Mouse (Mus musculus): ENCODE data around the gene Cib3. TPM values are rescaled to one million over a fixed set of nuclear protein-coding genes. Genes with fewer than 3 reads are reported as not detected.

Gene Cib3
- total and polyA plus RNA-seq, 3 experiments, result not detected

DNA sequence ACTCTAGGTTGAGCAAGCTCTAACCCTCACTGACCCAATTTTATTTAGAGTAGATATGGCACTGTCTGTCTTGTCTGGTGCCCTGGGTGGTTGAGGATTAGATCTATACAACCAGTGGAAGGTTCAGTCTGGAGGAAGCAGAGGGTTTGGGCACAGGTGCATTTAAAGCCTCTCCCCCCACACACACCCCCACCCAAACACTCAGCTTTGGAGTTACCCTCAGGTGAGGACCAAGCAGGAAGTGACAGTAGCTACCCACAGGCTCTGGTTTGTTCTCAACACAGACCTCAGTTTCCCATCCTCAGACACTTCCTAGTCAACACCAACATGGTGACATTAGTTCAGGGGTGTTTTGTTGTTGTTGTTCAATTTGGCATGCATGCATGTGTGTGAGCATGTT is 49.8 kb downstream of the Cib3 start (continued):
- TF ChIP-seq MAZ (IDR thresholded peaks at IDR 0.05; ENCODE audit: low read depth, low read length) (no peak), RAD21 (IDR thresholded peaks at IDR 0.05; ENCODE audit: low read depth, low read length) (no peak)

DNA sequence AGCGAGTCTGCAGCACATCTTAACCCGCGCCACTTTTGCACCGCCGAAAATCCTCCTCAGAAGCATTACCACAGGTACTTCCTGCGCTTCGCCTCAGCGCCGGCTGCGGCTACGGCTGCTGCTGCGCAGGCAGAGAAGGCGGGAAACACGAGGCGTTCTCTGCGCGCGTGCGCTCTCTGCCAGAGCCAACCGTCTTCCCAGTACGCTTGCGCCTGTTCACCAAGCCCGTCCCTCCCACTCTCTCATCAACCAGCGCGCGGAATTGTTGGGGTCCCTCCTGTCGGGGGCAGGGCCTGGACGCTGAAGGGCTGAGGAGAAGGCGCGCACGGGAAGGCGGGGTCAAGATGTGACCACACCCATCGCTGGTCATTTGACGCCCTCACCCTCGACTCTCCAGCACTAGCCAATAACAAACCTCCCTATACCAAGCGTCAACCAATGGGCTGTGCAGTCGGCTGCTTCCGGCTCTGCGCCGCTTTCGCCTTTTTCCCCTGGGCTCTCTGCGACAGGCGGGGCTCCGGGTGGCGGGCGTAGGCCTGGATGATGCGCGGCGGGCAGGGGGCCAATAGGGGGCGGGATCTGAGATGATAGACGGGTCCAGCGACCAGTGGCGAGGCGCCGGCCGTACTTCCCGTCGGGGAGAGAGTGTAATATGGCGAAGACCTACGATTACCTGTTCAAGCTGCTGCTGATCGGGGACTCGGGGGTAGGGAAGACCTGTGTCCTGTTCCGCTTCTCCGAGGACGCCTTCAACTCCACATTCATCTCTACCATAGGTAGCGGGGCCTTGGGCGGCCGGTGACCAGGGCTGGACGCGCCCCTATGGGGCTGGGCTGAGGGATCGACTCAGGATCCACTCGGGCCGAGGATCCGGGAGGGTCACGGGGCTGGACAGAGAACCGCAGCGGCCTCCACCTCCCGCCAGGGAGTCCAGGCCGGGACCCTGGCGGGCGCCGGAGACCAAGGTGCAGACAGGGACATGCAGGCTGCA is 51.6 kb downstream of the Cib3 start, which contains the start of gene Rab8a:
TSS of gene Rab8a (plus strand) at position 494 of the 991 bp plus-strand sequence.
- H3K9ac ChIP-seq (ENCODE audit: control insufficient read depth, low read depth, low read length, poor library complexity, severe bottlenecking), result peak within 1 kb of the TSS; percentile 95
- H3K4me1 ChIP-seq (ENCODE audit: control insufficient read depth in 1 of 2, insufficient read depth in 2 of 2, low read length in 2 of 2), result peaks cover 2 to 15% of the 10 kb centered on the region in 2 experiments
- DNase-seq (ENCODE audit: low read depth, low spot score), result peak; percentile 99
- peak within 1 kb of the TSS; percentile 99 for H3K27ac ChIP-seq (ENCODE audit: control insufficient read depth, low read depth, low read length)
- no peaks in the 10 kb centered on the region for H3K27me3 ChIP-seq (ENCODE audit: control insufficient read depth in 1 of 2, insufficient read depth in 2 of 2, low read length in 2 of 2)
- peaks cover 31% of the 10 kb centered on the region for H3K79me2 ChIP-seq (ENCODE audit: control insufficient read depth, insufficient read depth, low read length, poor library complexity)
- peak within 1 kb of the TSS; percentile 95 for H3K4me3 ChIP-seq (ENCODE audit: control insufficient read depth in 1 of 2, insufficient read depth in 1 of 2, low read depth in 2 of 2, low read length in 2 of 2)
- peaks cover 3 to 24% of the 10 kb centered on the region in 2 experiments; a peak in 3 of 4 replicates for H3K36me3 ChIP-seq (ENCODE audit: control insufficient read depth in 1 of 2, insufficient read depth in 2 of 2, low read length in 2 of 2)
- H3K9me3 ChIP-seq (replicated peaks; ENCODE audit: insufficient read depth, low read length), result no peaks in the 10 kb centered on the region
- TF ChIP-seq ETS1 (IDR thresholded peaks at IDR 0.05; ENCODE audit: low read depth, low read length) (peak; percentile 64; the same call in 1 of the 2 replicates), BHLHE40 (IDR thresholded peaks at IDR 0.05; ENCODE audit: borderline replicate concordance, low read depth, low read length) (no peak), KAT2A (conservative IDR thresholded peaks at IDR 0.05; ENCODE audit: low read depth, low read length) (no peak), SMC3 (IDR thresholded peaks at IDR 0.05; ENCODE audit: low read depth, low read length) (no peak), JUND (IDR thresholded peaks at IDR 0.05; ENCODE audit: low read depth, low read length) (no peak), RCOR1 (IDR thresholded peaks at IDR 0.05; ENCODE audit: low read depth, low read length) (no peak), UBTF (IDR thresholded peaks at IDR 0.05; ENCODE audit: borderline replicate concordance, insufficient read depth, low read depth, low read length) (no peak), ZKSCAN1 (IDR thresholded peaks at IDR 0.05; ENCODE audit: low read depth, low read length) (no peak), E2F4 (IDR thresholded peaks at IDR 0.05; ENCODE audit: borderline replicate concordance, low read depth, low read length) (peak; percentile 98), TCF12 (IDR thresholded peaks at IDR 0.05; ENCODE audit: low read depth, low read length) (peak; percentile 68), HCFC1 (IDR thresholded peaks at IDR 0.05; ENCODE audit: low read depth, low read length) (peak; percentile 80), MYB (IDR thresholded peaks at IDR 0.05; ENCODE audit: low read depth, low read length) (peak; percentile 52; the same call in 1 of the 2 replicates), MXI1 (IDR thresholded peaks at IDR 0.05; ENCODE audit: low read depth, low read length) (peak; percentile 61; the same call in 1 of the 2 replicates), CTCF (IDR thresholded peaks at IDR 0.05 in 2 of 3, conservative IDR thresholded peaks at IDR 0.05 in 1 of 3; ENCODE audit: control insufficient read depth in 1 of 3, insufficient read depth in 1 of 3, low read depth in 2 of 3, low read length in 3 of 3, poor library complexity in 1 of 3, severe bottlenecking in 1 of 3) (no peak), ZMIZ1 (IDR thresholded peaks at IDR 0.05; ENCODE audit: low read depth, low read length) (peak; percentile 56; the same call in 1 of the 2 replicates), ELF1 (IDR thresholded peaks at IDR 0.05; ENCODE audit: low read depth, low read length) (peak; percentile 97), MYC (IDR thresholded peaks at IDR 0.05; ENCODE audit: low read depth, low read length) (peak; percentile 69), POLR2AphosphoS5 (IDR thresholded peaks at IDR 0.05; ENCODE audit: borderline replicate concordance, low read depth, low read length) (no peak), ZNF384 (IDR thresholded peaks at IDR 0.05; ENCODE audit: low read depth, low read length) (no peak), NELFE (IDR thresholded peaks at IDR 0.05; ENCODE audit: low read depth, low read length) (peak; percentile 82), RAD21 (IDR thresholded peaks at IDR 0.05; ENCODE audit: low read depth, low read length) (no peak), GATA1 (IDR thresholded peaks at IDR 0.05; ENCODE audit: low read depth, low read length) (no peak), USF2 (IDR thresholded peaks at IDR 0.05; ENCODE audit: borderline replicate concordance in 1 of 2, insufficient read depth in 1 of 2, low read depth in 1 of 2, low read length in 2 of 2) (no peak), GABPA (IDR thresholded peaks at IDR 0.05; ENCODE audit: low read depth, low read length) (no peak), NRF1 (IDR thresholded peaks at IDR 0.05; ENCODE audit: insufficient read depth, low read depth, low read length, poor library complexity, severe bottlenecking) (peak; percentile 81), MAX (IDR thresholded peaks at IDR 0.05; ENCODE audit: low read length) (peak; percentile 99), EP300 (IDR thresholded peaks at IDR 0.05; ENCODE audit: low read depth in 1 of 2, low read length in 2 of 2) (no peak), TAL1 (IDR thresholded peaks at IDR 0.05; ENCODE audit: low read length) (no peak), CHD2 (IDR thresholded peaks at IDR 0.05; ENCODE audit: low read length) (peak; percentile 30; the same call in 1 of the 2 replicates), MAFK (IDR thresholded peaks at IDR 0.05; ENCODE audit: borderline replicate concordance, low read depth, low read length) (no peak), TBP (IDR thresholded peaks at IDR 0.05; ENCODE audit: low read depth, low read length) (peak; percentile 61)
